Mouse (Mus musculus) ES-E14 (cell line): ENCODE data around the gene Gm27029. TPM values are rescaled to one million over a fixed set of nuclear protein-coding genes. Genes with fewer than 3 reads are reported as not detected.
"Not testable (repeated sequence)": the region's sequence is repeated elsewhere in the genome, so short reads cannot be mapped to it uniquely, and the experiment has no call there.

Source experiments
- DNase-seq: peaks from one replicate; pipeline ENCODE4 v3.0.0-alpha.2; 2013; ENCODE audit warnings: low read depth, low spot score
- H3K27ac ChIP-seq: 2 replicates; pipeline ENCODE4 v1.5.1; 2012; ENCODE audit warnings: low read depth, mild to moderate bottlenecking, low read length, moderate library complexity, mixed read lengths; ENCODE audit not compliant: poor library complexity, insufficient read depth, severe bottlenecking
- H3K36me3 ChIP-seq: 2 replicates; pipeline ENCODE4 v1.6.1; 2012; ENCODE audit warnings: mild to moderate bottlenecking, low read length, moderate library complexity, mixed read lengths; ENCODE audit not compliant: control insufficient read depth, poor library complexity, insufficient read depth, severe bottlenecking
- H3K4me1 ChIP-seq, 2 experiments: fragments of 150-350 bp in 1 of 2; sonication (generic) in 1 of 2; 2 replicates each; pipeline ENCODE4 v1.6.1; 2012; ENCODE audit warnings: low read length in 2 of 2, mild to moderate bottlenecking in 1 of 2, mixed read lengths in 1 of 2; ENCODE audit not compliant: control insufficient read depth in 2 of 2, insufficient read depth in 2 of 2, poor library complexity in 1 of 2
- H3K4me3 ChIP-seq, 2 experiments: fragments of 150-350 bp in 1 of 2; sonication (generic) in 1 of 2; 2 replicates each; pipeline ENCODE4 v1.5.1; 2012; ENCODE audit warnings: low read length in 2 of 2, low read depth in 1 of 2, mild to moderate bottlenecking in 1 of 2, mixed read lengths in 1 of 2; ENCODE audit not compliant: insufficient read depth in 1 of 2, poor library complexity in 1 of 2, severe bottlenecking in 1 of 2
- H3K9ac ChIP-seq: 2 replicates; pipeline ENCODE4 v1.6.1; 2012; ENCODE audit warnings: low read depth, mild to moderate bottlenecking, low read length, mixed read lengths; ENCODE audit not compliant: poor library complexity, insufficient read depth, severe bottlenecking
- H3K9me3 ChIP-seq: fragments of 150-350 bp; sonication (generic); 2 replicates; pipeline ENCODE4 v1.6.1; 2012; ENCODE audit warnings: low read depth, mild to moderate bottlenecking, low read length; ENCODE audit not compliant: control insufficient read depth, insufficient read depth
- CHD2 ChIP-seq: IDR thresholded peaks from 2 replicates; pipeline ENCODE4 v1.6.1; 2014; ENCODE audit warnings: mild to moderate bottlenecking, low read depth, low read length, inconsistent platforms
- HCFC1 ChIP-seq: IDR thresholded peaks from 2 replicates; pipeline ENCODE4 v1.6.1; 2012; ENCODE audit warnings: low read length, inconsistent platforms, borderline replicate concordance; ENCODE audit not compliant: insufficient read depth
- MAFK ChIP-seq: IDR thresholded peaks from 2 replicates; pipeline ENCODE4 v1.6.1; 2014; ENCODE audit warnings: mild to moderate bottlenecking, low read depth, low read length, inconsistent platforms; ENCODE audit not compliant: insufficient read depth
- ZC3H11A ChIP-seq: IDR thresholded peaks from 2 replicates; pipeline ENCODE4 v1.6.1; 2012; ENCODE audit warnings: low read depth, mild to moderate bottlenecking, inconsistent platforms, low read length, borderline replicate concordance
- ZNF384 ChIP-seq: IDR thresholded peaks from 2 replicates; pipeline ENCODE4 v1.6.1; 2012; ENCODE audit warnings: low read depth, low read length, inconsistent platforms
- in situ Hi-C, 2 experiments: fragments of 600-800 bp; cut with MboI; formaldehyde crosslinking; loops; one replicate each; pipeline ENCODE4 v1.15.1; 2025; ENCODE audit warnings: low sequenced_read_pairs in 2 of 2, inconsistent platforms in 1 of 2; ENCODE audit not compliant: unreplicated experiment in 2 of 2
- total RNA-seq: library from RNA; depleted of rRNA; stranded (reverse); fragments of 300-350 nt; gene quantifications from 2 replicates; pipeline ENCODE4 v1.2.3, GENCODE M21; 2012

Gene Gm27029
- total RNA-seq, 1 experiment, result 5.4 TPM

DNA sequence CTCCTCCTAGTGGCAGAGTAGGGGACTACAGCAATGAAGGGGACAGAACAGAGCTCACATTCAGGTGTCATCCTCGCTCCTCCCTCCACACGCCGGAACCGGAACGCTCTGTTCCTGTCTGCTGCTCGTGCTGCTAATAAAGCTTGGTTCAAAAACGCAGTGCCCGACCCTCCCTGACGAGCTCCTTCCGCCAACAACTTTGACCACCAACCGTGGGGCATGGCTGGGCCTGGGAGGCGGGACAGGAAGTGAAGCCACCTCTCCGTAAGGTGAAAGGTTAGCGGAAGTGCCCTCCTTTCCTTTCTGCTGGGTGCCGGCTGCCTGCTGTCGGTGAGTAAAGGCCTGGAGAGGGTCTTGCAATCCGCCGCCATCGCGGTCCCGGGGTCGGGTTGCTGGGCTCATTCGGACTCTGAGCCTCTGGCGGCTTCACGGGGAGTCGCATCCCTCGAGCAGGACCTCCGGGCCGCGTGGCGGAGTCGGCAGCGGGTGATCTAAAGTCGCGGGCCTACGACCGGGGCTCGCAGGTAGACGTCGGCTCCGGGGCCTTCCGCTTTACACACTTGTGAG lies 17.6 kb upstream of the Gm27029 start, which contains the start of gene Rpl27:
TSS of gene Rpl27 (plus strand) at position 172 of the 567 bp plus-strand sequence.
- DNase-seq, result peak; percentile 99
- Histone ChIP-seq H3K9ac (peak within 1 kb of the TSS; percentile 95), H3K9me3 (no peaks in the 10 kb centered on the region), H3K4me1 (peaks cover 0 to 6% of the 10 kb centered on the region in 2 experiments; a peak in 2 of 4 replicates), H3K4me3 (peak within 1 kb of the TSS; percentile 87 to 90), H3K36me3 (peaks cover 25% of the 10 kb centered on the region), H3K27ac (peak within 1 kb of the TSS; percentile 87)
- peak; percentile 94 for TF ChIP-seq ZNF384
- TF ChIP-seq CHD2, result peak; percentile 69
- no peak for TF ChIP-seq ZC3H11A
- peak; percentile 27; the same call in 1 of the 2 replicates for TF ChIP-seq MAFK
- peak; percentile 94 for TF ChIP-seq HCFC1
- in situ Hi-C loops, result no loop called here

DNA sequence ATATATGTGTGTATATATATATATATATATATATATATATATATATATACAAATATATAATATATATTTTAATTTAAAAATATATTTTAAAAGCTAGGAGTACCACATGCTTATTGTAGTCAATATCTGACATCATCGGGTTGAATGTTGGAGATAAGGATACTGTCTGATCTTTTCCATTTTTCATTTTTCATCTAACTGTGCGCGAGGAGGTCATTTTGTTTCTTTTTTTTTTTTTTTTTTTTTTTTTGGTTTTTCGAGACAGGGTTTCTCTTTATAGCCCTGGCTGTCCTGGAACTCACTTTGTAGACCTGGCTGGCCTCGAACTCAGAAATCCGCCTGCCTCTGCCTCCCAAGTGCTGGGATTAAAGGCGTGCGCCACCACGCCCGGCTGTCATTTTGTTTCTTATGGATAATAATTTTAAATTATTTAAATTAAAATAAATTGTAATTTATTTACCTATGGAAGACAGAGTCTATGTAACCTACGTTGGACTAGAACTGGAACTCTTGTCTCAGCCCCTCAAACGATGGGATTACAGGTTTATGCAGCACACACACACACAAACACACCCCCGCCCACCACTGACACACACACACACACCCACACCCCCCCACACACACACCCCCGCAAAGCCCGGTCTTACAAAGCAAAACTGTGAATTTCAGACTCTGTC lies 17.0 kb upstream of the Gm27029 start:
- Histone ChIP-seq H3K4me3 (peak overlapping the region in 1 of 2 experiments; percentile 22; a peak in 1 of 4 replicates), H3K36me3 (peaks cover 25% of the 10 kb centered on the region)
- 0 out of 2 replicates have a peak, but pooled peaks have one; percentile 33 for TF ChIP-seq ZNF384
- H3K9me3 ChIP-seq, H3K9ac ChIP-seq, in situ Hi-C loops, H3K4me1 ChIP-seq, DNase-seq, H3K27ac ChIP-seq: not testable (repeated sequence)

DNA sequence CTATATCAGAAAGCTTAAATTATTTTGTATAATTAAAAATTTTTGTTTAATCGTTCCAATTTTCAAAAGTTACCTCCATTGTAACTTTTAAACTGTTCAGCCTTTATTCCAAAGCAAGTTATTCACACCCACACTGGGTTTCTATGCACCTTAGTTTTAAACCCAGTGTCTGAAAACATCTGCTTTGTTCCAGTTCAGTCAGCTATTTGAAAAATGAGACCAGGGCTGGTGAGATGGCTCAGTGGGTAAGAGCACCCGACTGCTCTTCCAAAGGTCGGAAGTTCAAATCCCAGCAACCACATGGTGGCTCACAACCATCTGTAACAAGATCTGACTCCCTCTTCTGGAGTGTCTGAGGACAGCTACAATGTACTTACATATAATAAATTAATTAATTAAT lies 13.4 kb upstream of the Gm27029 start:
- H3K27ac ChIP-seq, H3K36me3 ChIP-seq, H3K4me3 ChIP-seq: not testable (repeated sequence)

DNA sequence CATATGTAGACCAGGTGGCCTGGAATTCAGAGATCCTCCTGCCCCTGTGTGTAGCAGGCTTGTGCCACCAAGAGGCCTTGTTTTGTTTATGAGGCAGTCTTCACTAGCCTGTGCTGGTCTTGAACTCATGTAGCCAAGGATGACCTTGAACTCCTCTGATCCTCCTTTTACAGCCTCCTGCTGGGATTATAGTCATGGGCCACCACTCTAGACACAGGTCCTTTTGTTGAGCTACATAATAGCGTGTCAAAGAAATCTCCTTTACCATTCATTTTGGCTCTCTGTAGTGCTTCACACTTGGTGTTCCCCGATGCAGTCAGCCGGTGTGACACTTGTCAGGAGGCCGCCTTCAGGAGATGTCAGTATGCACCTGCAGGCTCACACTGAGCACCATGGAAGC lies 12.3 kb upstream of the Gm27029 start:
- H3K36me3 ChIP-seq, result peaks cover 9% of the 10 kb centered on the region
- no peak overlapping the region for H3K4me3 ChIP-seq
- peaks cover 5 to 11% of the 10 kb centered on the region in 2 experiments; a peak in 3 of 4 replicates for H3K4me1 ChIP-seq
- DNase-seq, result no peak
- in situ Hi-C loops, result no loop called here
- no peak overlapping the region for H3K27ac ChIP-seq
- no peak for TF ChIP-seq MAFK
- TF ChIP-seq HCFC1, result no peak
- TF ChIP-seq ZNF384, result no peak
- TF ChIP-seq CHD2, result no peak
- no peak for TF ChIP-seq ZC3H11A
- no peak overlapping the region for H3K9ac ChIP-seq
- H3K9me3 ChIP-seq, result no peaks in the 10 kb centered on the region

More for the DNA sequence above, 13.4 kb upstream of the Gm27029 start:
- H3K9ac ChIP-seq, DNase-seq, H3K9me3 ChIP-seq, in situ Hi-C loops: not testable (repeated sequence)
- peaks cover 5 to 11% of the 10 kb centered on the region in 2 experiments; a peak in 3 of 4 replicates for H3K4me1 ChIP-seq

DNA sequence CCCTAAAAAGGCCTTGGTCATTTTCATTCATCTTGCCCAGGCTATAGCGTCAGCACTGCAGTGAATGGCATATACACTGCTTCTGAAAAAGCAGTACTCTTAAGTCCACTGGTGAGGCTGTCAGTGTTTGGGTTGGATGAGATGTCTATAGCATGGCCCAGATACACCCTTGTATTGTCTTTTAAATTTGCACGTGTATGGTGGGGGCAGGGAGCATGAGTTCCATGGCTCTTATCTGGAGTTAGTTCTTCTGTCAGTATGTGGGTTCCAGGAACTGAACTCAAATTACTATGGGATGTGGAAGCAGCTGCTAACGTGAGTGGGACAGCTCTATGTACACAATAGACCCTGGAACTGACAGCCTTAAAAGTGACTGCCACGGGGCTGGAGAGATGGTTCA lies 11.2 kb upstream of the Gm27029 start:
- DNase-seq, result no peak
- peaks cover 15% of the 10 kb centered on the region for H3K36me3 ChIP-seq
- no peak overlapping the region for H3K27ac ChIP-seq
- no peaks in the 10 kb centered on the region for H3K9me3 ChIP-seq
- TF ChIP-seq CHD2 (no peak), ZNF384 (no peak), ZC3H11A (no peak), MAFK (no peak), HCFC1 (no peak)
- no peak overlapping the region for H3K4me3 ChIP-seq
- in situ Hi-C loops, result no loop called here
- H3K4me1 ChIP-seq, result peaks cover 5 to 13% of the 10 kb centered on the region in 2 experiments; a peak in 3 of 4 replicates
- no peak overlapping the region for H3K9ac ChIP-seq
